Mouse (Mus musculus) myocyte (in vitro differentiated cells): ENCODE measurements around the gene Dhx57.

Source experiments
- CEBPB ChIP-seq: IDR thresholded peaks from 2 replicates; pipeline ENCODE4 v1.6.1; 2011; ENCODE audit warnings: mild to moderate bottlenecking, moderate library complexity; ENCODE audit not compliant: poor library complexity, insufficient read depth, severe bottlenecking
- E2F4 ChIP-seq: IDR thresholded peaks from one replicate; pipeline ENCODE4 v1.6.1; 2011; ENCODE audit warnings: mild to moderate bottlenecking, control low read depth, moderate library complexity; ENCODE audit not compliant: insufficient read depth
- MAX ChIP-seq: IDR thresholded peaks from one replicate; pipeline ENCODE4 v1.6.1; 2011; ENCODE audit warnings: low read depth, mild to moderate bottlenecking, control low read depth
- MYOD1 ChIP-seq, 3 experiments: IDR thresholded peaks; one replicate each; pipeline ENCODE4 v1.6.1; 2011; ENCODE audit warnings: control low read depth in 2 of 3, low read depth in 2 of 3, mild to moderate bottlenecking in 2 of 3, moderate library complexity in 1 of 3; ENCODE audit not compliant: insufficient read length in 2 of 3, control insufficient read depth in 1 of 3
- POLR2A ChIP-seq: IDR thresholded peaks from one replicate; pipeline ENCODE4 v1.6.1; 2011; ENCODE audit warnings: low read depth, mild to moderate bottlenecking, control low read depth, moderate library complexity; ENCODE audit not compliant: insufficient read length
- REST ChIP-seq: IDR thresholded peaks from one replicate; pipeline ENCODE4 v1.6.1; 2011; ENCODE audit warnings: mild to moderate bottlenecking, control low read depth, moderate library complexity; ENCODE audit not compliant: insufficient read depth, insufficient read length
- TCF3 ChIP-seq: IDR thresholded peaks from one replicate; pipeline ENCODE4 v1.6.1; 2011; ENCODE audit warnings: low read depth, control low read depth; ENCODE audit not compliant: insufficient read length
- USF1 ChIP-seq: IDR thresholded peaks from one replicate; pipeline ENCODE4 v1.6.1; 2011; ENCODE audit warnings: low read depth, mild to moderate bottlenecking, control low read depth, moderate library complexity

DNA sequence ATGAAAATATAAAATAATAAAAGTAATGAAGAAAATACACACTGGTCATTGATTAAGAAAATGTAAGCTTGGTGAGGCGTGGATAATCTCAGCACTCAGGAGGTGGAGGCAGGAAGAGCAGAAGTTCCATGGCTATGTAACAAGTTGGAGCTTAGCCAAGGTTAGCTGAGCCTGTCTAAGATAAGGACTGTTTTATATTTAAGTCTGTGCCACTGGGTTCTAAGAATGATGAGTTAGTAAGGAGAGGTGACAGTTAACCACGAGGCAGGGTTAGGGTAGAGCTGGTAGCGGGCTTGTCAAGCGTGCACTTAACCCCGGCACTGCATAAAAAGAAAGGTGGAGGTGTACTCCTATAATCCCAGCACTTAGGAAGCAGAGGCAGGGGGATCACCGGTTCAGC is 32.0 kb upstream of the Dhx57 start:
- TF ChIP-seq MYOD1 (IDR thresholded peaks at IDR 0.05; ENCODE audit: control insufficient read depth in 1 of 3, insufficient read length in 2 of 3, low read depth in 2 of 3) (no peak), POLR2A (no peak), CEBPB (no peak), TCF3 (no peak), REST (no peak), MAX (no peak), USF1 (no peak), E2F4 (no peak)
